Mouse (Mus musculus): ENCODE data around the gene Maip1.

DNA sequence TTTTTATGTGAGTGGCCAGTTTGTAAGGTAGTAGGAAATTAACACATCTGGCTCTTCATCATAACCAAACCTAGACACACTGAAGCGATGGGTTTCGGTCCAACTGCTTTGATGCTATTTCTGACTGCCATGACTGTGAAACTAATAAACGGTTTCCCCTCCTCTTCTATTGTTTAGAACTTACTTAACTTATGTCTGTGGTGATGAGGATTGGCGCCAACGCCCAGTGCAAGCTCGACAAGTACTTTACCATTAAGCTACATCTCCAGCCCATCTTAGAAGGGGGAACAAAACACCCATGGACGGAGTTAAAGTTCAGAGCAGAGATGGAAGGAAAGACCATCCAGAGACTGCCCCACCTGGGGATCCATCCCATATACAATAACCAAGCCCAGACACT lies 27.0 kb downstream of the Maip1 start:
- TF ChIP-seq POLR2A (IDR thresholded peaks at IDR 0.05; ENCODE audit: control insufficient read depth, extremely low read depth, insufficient read depth, low read length, poor library complexity) (no peak), CTCF (IDR thresholded peaks at IDR 0.05; ENCODE audit: borderline replicate concordance, control insufficient read depth, extremely low read depth, insufficient read depth, low read length, poor library complexity) (no peak)

Data from thymus, adult 2 months (tissue).